Mouse (Mus musculus): Measurements from ENCODE around the gene Mcoln1. TPM values are rescaled to one million over a fixed set of nuclear protein-coding genes. Genes with fewer than 3 reads are reported as not detected.
A peak's percentile ranks its signal among the peaks of the same experiment; 100 is the strongest.

Mcoln1 gene
- polyA plus RNA-seq, 1 experiment from 2014 or later, result 105 TPM

- peak overlapping the region; percentile 17; the same call in 1 of the 2 replicates for H3K27ac ChIP-seq (ENCODE audit: low read depth, low read length)
- ATAC-seq, result no peak
- 4% methylated on average over 16 of the region's 16 CpGs for WGBS
- no peak for TF ChIP-seq CTCF (IDR thresholded peaks at IDR 0.05; ENCODE audit: low read depth)
- H3K9me3 ChIP-seq (ENCODE audit: control insufficient read depth), result no peaks in the 10 kb centered on the region
- no peaks in the 10 kb centered on the region for H3K27me3 ChIP-seq (replicated peaks; ENCODE audit: control insufficient read depth, insufficient read depth, low read length)
- peak overlapping the region; percentile 24; the same call in 1 of the 2 replicates for H3K9ac ChIP-seq (ENCODE audit: low read depth, low read length)
- H3K4me1 ChIP-seq (replicated peaks; ENCODE audit: control insufficient read depth, insufficient read depth, low read length), result no peaks in the 10 kb centered on the region
- H3K36me3 ChIP-seq (ENCODE audit: control insufficient read depth, insufficient read depth), result peaks cover 34% of the 10 kb centered on the region
- H3K4me2 ChIP-seq (replicated peaks; ENCODE audit: low read depth), result peak overlapping the region; percentile 91
- H3K4me3 ChIP-seq (ENCODE audit: low read depth, low read length), result peak overlapping the region; percentile 76
Measured at GRCm38 (mm10) chr8:3517117-3517495, 16.8 kb downstream of the Mcoln1 start.

GRCm38 (mm10) chr8:3522007-3522697 is 21.9 kb downstream of the Mcoln1 start:
- WGBS, result 91% methylated on average over 13 of the region's 13 CpGs
- H3K4me3 ChIP-seq (ENCODE audit: low read depth, low read length), result no peak overlapping the region
- no peaks in the 10 kb centered on the region for H3K27me3 ChIP-seq (replicated peaks; ENCODE audit: control insufficient read depth, insufficient read depth, low read length)
- no peaks in the 10 kb centered on the region for H3K9me3 ChIP-seq (ENCODE audit: control insufficient read depth)
- H3K4me1 ChIP-seq (replicated peaks; ENCODE audit: control insufficient read depth, insufficient read depth, low read length), result no peaks in the 10 kb centered on the region
- H3K4me2 ChIP-seq (replicated peaks; ENCODE audit: low read depth), result no peak overlapping the region
- no peak for TF ChIP-seq CTCF (IDR thresholded peaks at IDR 0.05; ENCODE audit: low read depth)
- H3K36me3 ChIP-seq (ENCODE audit: control insufficient read depth, insufficient read depth), result peaks cover 53% of the 10 kb centered on the region
- H3K27ac ChIP-seq (ENCODE audit: low read depth, low read length), result no peak overlapping the region
- H3K9ac ChIP-seq (ENCODE audit: low read depth, low read length), result no peak overlapping the region
- ATAC-seq, result no peak

- no peak overlapping the region for H3K4me2 ChIP-seq (replicated peaks; ENCODE audit: low read depth)
- TF ChIP-seq CTCF (IDR thresholded peaks at IDR 0.05; ENCODE audit: low read depth), result no peak
- no peak overlapping the region for H3K4me3 ChIP-seq (ENCODE audit: low read depth, low read length)
Measured at GRCm38 (mm10) chr8:3530816-3531215, 30.6 kb downstream of the Mcoln1 start.

GRCm38 (mm10) chr8:3531936-3532335 is 31.7 kb downstream of the Mcoln1 start:
- Histone ChIP-seq H3K9ac (ENCODE audit: low read depth, low read length) (no peak overlapping the region), H3K9me3 (ENCODE audit: control insufficient read depth) (no peaks in the 10 kb centered on the region), H3K36me3 (ENCODE audit: control insufficient read depth, insufficient read depth) (peaks cover 68% of the 10 kb centered on the region), H3K27ac (ENCODE audit: low read depth, low read length) (no peak overlapping the region), H3K4me1 (replicated peaks; ENCODE audit: control insufficient read depth, insufficient read depth, low read length) (no peaks in the 10 kb centered on the region), H3K4me3 (ENCODE audit: low read depth, low read length) (no peak overlapping the region), H3K4me2 (replicated peaks; ENCODE audit: low read depth) (no peak overlapping the region), H3K27me3 (replicated peaks; ENCODE audit: control insufficient read depth, insufficient read depth, low read length) (no peaks in the 10 kb centered on the region)
- TF ChIP-seq CTCF (IDR thresholded peaks at IDR 0.05; ENCODE audit: low read depth), result no peak
- WGBS, result 94% methylated on average over 18 of the region's 18 CpGs
- ATAC-seq, result no peak

More at GRCm38 (mm10) chr8:3530816-3531215, 30.6 kb downstream of the Mcoln1 start:
- 92% methylated on average over 5 of the region's 5 CpGs for WGBS
- H3K36me3 ChIP-seq (ENCODE audit: control insufficient read depth, insufficient read depth), result peaks cover 64% of the 10 kb centered on the region
- no peak for ATAC-seq
- no peaks in the 10 kb centered on the region for H3K9me3 ChIP-seq (ENCODE audit: control insufficient read depth)
- no peaks in the 10 kb centered on the region for H3K27me3 ChIP-seq (replicated peaks; ENCODE audit: control insufficient read depth, insufficient read depth, low read length)
- no peaks in the 10 kb centered on the region for H3K4me1 ChIP-seq (replicated peaks; ENCODE audit: control insufficient read depth, insufficient read depth, low read length)
- no peak overlapping the region for H3K27ac ChIP-seq (ENCODE audit: low read depth, low read length)
- no peak overlapping the region for H3K9ac ChIP-seq (ENCODE audit: low read depth, low read length)

- Histone ChIP-seq H3K36me3 (ENCODE audit: control insufficient read depth, insufficient read depth) (peaks cover 84% of the 10 kb centered on the region), H3K4me2 (replicated peaks; ENCODE audit: low read depth) (no peak overlapping the region), H3K9ac (ENCODE audit: low read depth, low read length) (no peak overlapping the region), H3K27ac (ENCODE audit: low read depth, low read length) (no peak overlapping the region), H3K4me1 (replicated peaks; ENCODE audit: control insufficient read depth, insufficient read depth, low read length) (no peaks in the 10 kb centered on the region), H3K4me3 (ENCODE audit: low read depth, low read length) (no peak overlapping the region), H3K9me3 (ENCODE audit: control insufficient read depth) (no peaks in the 10 kb centered on the region), H3K27me3 (replicated peaks; ENCODE audit: control insufficient read depth, insufficient read depth, low read length) (no peaks in the 10 kb centered on the region)
- TF ChIP-seq CTCF (IDR thresholded peaks at IDR 0.05; ENCODE audit: low read depth), result no peak
- ATAC-seq, result peak; percentile 52
- whole genome bisulfite sequencing, result 61% methylated on average over 15 of the region's 15 CpGs
Measured at GRCm38 (mm10) chr8:3536053-3536841, 36.0 kb downstream of the Mcoln1 start.

- H3K9me3 ChIP-seq (ENCODE audit: control insufficient read depth), result no peaks in the 10 kb centered on the region
- peak; percentile 60; the same call in 1 of the 2 replicates for ATAC-seq
- no peaks in the 10 kb centered on the region for H3K27me3 ChIP-seq (replicated peaks; ENCODE audit: control insufficient read depth, insufficient read depth, low read length)
- no peak overlapping the region; the same call in 1 of the 2 replicates for H3K27ac ChIP-seq (ENCODE audit: low read depth, low read length)
- no peak overlapping the region for H3K4me2 ChIP-seq (replicated peaks; ENCODE audit: low read depth)
- 77% methylated on average over 9 of the region's 9 CpGs for WGBS
- no peak overlapping the region for H3K9ac ChIP-seq (ENCODE audit: low read depth, low read length)
- no peak for TF ChIP-seq CTCF (IDR thresholded peaks at IDR 0.05; ENCODE audit: low read depth)
- no peaks in the 10 kb centered on the region for H3K4me1 ChIP-seq (replicated peaks; ENCODE audit: control insufficient read depth, insufficient read depth, low read length)
- no peak overlapping the region for H3K4me3 ChIP-seq (ENCODE audit: low read depth, low read length)
- peaks cover 84% of the 10 kb centered on the region for H3K36me3 ChIP-seq (ENCODE audit: control insufficient read depth, insufficient read depth)
Measured at GRCm38 (mm10) chr8:3536940-3537339, 36.7 kb downstream of the Mcoln1 start.
